Mouse (Mus musculus) monocyte, adult 2 months (primary cell): ENCODE data around the gene Capns1.
"Not testable (repeated sequence)": the region's sequence is repeated elsewhere in the genome, so short reads cannot be mapped to it uniquely, and the experiment has no call there.

ENCODE experiments used
- DNase-seq, 2 experiments: peaks; one replicate each; pipeline ENCODE4 v3.0.0; 2022; ENCODE audit warnings: low spot score in 2 of 2, low read depth in 1 of 2

Capns1 gene

GRCm38 (mm10) chr7:30202895-30203690 is 4.5 kb upstream of the Capns1 start:
- DNase-seq: no peak

DNA sequence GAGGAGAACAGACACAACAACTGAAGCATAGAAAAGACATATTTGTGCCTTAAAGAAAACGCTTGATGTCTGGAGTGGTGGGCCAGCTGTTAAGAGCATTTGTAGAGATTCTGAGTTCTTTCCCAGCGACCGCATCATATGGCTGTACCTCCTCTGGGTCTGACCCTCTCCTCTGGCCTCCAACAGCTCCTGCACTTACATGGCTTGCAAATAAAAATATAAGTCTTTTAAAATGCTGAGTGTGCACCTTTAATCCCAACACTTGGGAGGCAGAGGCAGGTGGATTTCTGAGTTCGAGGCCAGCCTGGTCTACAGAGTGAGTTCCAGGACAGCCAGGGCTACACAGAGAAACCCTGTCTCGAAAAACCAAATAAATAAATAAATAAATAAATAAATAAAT is 2.0 kb upstream of the Capns1 start:
- DNase-seq: not testable (repeated sequence)

- DNase-seq: no peak
Measured at GRCm38 (mm10) chr7:30200200-30200599, 1.6 kb upstream of the Capns1 start.

DNA sequence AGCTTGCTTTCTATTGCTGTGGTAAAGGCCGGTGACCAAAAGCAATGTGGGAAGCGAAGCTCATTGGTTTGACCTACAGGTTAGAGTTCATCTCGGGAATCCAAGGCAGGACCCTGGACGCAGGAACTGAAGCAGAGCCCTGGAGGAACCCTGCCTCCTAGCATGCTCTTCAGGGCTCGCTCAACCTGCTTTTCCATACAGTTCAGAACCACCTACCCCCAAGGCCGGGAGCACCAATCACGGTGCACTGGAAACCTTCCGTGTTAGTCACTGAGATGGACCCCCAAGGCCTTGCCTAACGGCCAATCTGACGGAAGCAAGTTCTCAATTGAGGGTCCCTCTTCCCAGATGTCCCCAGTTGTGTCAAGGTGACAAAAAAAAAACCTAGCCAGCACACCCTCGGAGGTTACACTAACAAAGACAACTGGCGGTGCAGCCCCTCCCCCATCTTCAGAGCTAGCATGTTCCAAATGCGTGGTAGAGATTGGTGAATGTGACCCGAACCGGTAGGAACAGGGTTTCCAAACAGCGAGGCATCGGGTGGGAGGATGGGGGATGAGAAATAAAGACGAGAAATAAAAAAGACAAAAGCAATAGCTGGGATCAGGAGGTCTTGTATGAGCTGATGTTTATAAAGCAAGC is 1.0 kb upstream of the Capns1 start:
- no peak for DNase-seq

GRCm38 (mm10) chr7:30197592-30198129 is 950 bp downstream of the Capns1 start:
- no peak for DNase-seq

DNA sequence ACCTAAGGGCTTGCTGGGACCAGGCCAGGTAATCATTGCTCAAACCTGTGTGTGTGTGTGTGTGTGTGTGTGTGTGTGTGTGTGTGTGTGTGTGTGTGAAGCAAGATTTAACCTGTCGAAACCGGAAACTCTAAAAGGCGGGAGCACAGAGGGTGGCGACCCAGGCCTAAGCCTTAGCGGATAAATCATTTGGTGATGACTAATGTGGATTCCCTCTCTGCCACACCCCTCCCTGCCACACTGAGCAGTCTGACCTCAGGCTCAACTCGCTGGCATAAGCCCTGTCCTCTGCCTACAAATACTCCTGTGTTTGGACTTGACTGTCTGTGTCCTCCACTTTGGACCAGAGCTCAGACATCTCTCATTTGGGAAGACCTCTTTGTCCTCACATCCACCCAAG is 2.4 kb downstream of the Capns1 start:
- no peak for DNase-seq

DNA sequence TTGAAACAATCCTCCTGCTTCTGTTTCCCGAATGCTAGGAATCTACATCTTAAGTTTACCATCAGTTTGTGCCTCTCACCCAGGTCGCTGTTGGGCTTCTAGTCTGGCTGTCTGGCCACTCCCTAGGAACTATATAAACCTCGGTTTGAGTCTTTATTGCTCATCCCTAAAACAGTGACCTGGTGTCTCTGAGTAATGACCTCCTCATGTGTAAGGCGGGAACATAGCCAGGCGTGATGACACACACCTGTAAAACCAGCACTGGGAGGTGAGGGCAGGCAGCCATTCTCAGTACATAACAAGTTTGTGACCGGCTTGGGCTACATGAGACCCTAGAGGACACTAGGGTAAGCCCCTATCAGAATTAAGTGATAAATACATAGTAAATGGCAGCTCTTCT is 3.1 kb downstream of the Capns1 start:
- DNase-seq: no peak

DNA sequence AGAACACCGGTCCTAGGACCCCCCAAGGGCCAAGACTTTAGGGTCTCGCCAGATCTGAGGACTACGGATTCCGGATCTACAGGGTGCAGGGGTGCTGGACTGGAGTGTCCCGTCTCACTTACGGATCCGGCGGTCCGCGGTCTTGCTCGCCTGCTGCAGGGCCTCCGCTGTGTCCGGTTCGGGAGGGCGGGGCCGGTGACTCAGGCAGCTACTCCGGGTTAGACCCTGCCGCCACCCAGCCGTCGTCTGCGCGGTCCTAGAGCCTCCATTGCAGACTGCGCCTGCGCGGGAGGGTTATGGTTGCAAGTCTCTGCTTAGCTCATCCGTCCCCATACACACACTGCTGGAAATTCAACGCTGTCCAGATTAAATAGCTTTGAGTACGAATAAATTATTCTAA is 3.7 kb downstream of the Capns1 start:
- DNase-seq: peak; percentile 90 to 92

- no peak for DNase-seq
Measured at GRCm38 (mm10) chr7:30194101-30194831, 4.3 kb downstream of the Capns1 start.

GRCm38 (mm10) chr7:30193581-30194100 is 5.0 kb downstream of the Capns1 start:
- peak in 1 of 2 experiments; percentile 56 for DNase-seq

GRCm38 (mm10) chr7:30193013-30193412 is 5.6 kb downstream of the Capns1 start:
- DNase-seq: no peak

DNA sequence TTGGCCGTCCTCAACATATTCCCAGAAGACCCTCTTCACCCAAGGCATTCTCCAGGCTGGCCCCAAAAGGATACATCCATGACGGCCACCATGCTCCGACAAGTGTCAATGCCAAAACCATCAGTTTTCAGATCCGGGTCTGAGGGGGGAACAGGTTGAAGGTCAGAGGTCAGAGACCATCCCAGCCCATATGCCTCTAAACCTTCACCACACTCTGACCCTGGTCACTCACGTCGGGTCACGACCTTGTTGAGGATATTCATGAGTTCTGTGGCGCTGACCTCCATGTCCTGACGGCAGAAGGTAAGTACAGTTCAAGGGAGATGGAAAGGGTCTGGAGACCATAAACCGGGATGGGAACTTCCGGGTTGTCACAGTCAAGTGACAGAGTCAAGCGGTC is 6.5 kb downstream of the Capns1 start:
- DNase-seq: no peak

DNA sequence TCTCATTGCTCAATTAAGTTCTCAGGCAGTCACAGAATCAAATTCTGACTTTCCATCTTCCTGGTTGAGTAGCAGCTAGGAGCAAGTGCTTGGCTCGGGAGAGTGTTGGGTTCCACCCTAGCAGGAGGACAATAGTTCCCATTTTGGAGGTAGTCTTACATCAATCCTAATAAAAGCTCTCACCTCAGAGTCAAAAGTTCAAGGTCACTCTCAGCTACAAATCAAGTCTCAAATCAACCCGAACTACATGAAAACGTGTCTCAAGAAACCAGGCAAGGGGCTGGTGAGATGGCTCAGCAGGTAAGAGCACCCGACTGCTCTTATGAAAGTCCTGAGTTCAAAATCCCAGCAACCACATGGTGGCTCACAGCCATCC is 9.5 kb downstream of the Capns1 start:
- no peak for DNase-seq

DNA sequence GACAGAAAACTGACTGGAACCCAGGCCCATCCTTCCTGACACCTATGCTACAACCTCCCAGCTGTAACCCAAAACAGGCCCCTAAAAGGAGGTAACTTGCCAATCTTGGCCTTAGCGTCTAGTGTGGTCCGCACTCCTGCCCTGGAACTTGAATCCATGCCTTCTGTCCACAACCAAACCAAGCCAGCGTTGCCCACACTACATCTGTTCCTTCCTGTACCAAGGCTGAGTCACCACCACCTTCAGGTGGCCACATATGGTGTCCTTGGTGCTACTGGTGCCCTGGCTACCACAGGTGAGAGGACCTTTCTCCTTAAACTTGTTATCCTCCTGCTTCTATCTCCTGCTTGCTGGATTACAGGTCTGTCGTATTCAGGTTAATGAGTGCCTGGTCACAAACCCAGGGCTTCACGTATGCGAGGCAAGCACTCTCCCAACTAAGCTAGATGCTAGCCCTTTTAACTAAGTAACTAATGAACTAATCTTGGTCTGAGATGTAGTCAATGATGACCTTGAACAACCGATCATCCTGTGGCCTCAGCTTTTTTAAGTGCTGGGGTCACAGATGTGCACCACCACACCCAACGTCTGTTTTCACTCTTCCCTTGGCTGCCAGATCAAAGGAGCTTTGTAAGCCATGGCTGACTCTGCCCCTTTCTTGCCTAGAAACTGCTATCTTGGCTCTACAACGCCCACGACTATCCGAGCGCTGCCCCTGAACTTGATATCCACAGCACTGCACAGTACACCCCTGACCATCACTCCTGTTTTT is 10.1 kb downstream of the Capns1 start:
- DNase-seq: no peak

GRCm38 (mm10) chr7:30184641-30185348 is 13.8 kb downstream of the Capns1 start:
- DNase-seq: no peak

DNA sequence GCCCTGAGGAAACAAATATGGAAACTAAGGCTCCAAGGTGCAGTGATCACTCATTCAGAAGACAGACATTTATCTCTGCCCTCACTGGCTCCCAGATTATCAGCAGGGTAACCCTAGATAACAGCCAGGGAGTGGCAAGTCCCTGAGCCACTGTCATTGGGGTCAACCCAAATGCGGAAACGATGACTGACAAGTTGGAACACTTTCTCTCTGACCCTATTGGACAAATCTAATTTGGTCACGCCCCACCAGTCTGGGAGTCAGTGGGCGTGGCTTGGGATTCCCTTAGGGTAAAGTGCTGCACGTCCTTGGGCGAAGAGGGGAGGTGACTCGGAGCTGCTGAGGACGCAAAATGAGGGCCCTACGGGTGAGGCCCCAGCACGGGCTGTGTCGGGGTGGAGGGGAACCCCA is 14.7 kb downstream of the Capns1 start, which contains the start of gene Cox7a1:
Gene Cox7a1 (plus strand): TSS at position 266 of the 411 bp plus-strand sequence.
- peak; percentile 77 to 79 for DNase-seq

- not testable (repeated sequence) for DNase-seq
Measured at GRCm38 (mm10) chr7:30183189-30183588, 15.4 kb downstream of the Capns1 start.

GRCm38 (mm10) chr7:30181929-30182328 is 16.7 kb downstream of the Capns1 start:
- DNase-seq: not testable (repeated sequence)

DNA sequence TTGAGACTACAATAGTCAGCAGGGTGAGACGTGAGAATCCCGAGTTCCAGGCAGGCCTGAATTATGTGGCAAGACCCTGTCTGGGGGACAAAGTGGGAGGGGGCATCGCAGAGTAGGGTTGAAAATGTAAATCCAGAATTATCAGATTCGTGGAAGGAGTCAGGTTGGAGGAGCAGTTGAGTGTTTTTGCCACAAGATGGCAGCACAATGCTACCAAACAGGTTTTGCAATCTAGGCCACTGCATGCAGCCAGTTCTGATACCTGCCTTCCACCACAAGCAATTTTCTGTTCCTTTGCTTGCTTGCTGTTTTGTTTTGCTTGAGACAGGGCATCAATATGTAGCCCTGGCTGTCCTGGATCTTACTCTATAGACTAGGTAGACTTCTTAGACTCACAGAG is 17.3 kb downstream of the Capns1 start:
- DNase-seq: peak in 1 of 2 experiments; percentile 55

DNA sequence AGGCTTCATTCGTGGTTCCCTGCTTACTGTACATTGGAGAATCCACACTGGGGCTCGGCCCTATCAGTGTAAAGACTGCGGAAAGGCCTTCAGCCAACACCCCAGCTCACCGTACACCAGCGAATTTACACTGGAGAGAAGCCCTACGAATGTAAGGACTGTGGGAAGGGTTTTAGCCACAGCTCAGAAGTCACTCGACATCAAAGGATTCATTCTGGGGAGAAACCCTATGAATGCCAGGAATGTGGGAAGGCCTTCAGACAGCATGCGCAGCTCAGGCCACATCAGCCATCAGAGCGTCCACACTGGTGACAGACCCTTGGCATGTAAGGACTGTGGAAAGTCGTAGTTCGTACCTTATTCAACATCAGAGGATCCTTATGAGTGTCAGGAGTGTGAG is 20.4 kb downstream of the Capns1 start:
- DNase-seq: no peak
